Mouse (Mus musculus): ENCODE measurements around the gene Zfp329. TPM values are rescaled to one million over a fixed set of nuclear protein-coding genes. Genes with fewer than 3 reads are reported as not detected.

Gene Zfp329
- total RNA-seq, 2 experiments from 2014 or later: 3.6 to 4.5 TPM

Other genes with a start within 250 kb of the Zfp329 start
- not detected for gene Vmn2r53, start 210.1 kb downstream of the Zfp329 start, total RNA-seq (2021)
- not detected for gene Vmn2r54, start 178.5 kb downstream of the Zfp329 start, total RNA-seq (2021)
- gene Vmn2r55, start 133.9 kb downstream of the Zfp329 start, total RNA-seq (2021): not detected
- gene Vmn2r56, start 83.9 kb downstream of the Zfp329 start, total RNA-seq (2021): not detected
- 1 to 10 TPM in 1 of 2 experiments, under 1 TPM in 1; 0.36 to 1.2 TPM for gene Zscan18, start 15.2 kb downstream of the Zfp329 start, total RNA-seq (2021)
- 10 to 100 TPM; 12.3 to 12.6 TPM for gene Zfp110, start 15.9 kb upstream of the Zfp329 start, total RNA-seq (2021)
- 1 to 10 TPM; 1.8 to 2.2 TPM for gene Zfp128, start 62.3 kb upstream of the Zfp329 start, total RNA-seq (2021)
- gene Zscan22, start 79.0 kb upstream of the Zfp329 start, total RNA-seq (2021): 1 to 10 TPM; 2.8 to 3.4 TPM
- gene Rps5, start 103.4 kb upstream of the Zfp329 start, total RNA-seq (2021): 100 to 1,000 TPM; 586 to 589 TPM
- gene Rnf225, start 108.6 kb upstream of the Zfp329 start, total RNA-seq (2021): under 1 TPM; 0.46 to 0.59 TPM
- gene Zfp324, start 147.0 kb upstream of the Zfp329 start, total RNA-seq (2021): 1 to 10 TPM; 1.4 to 1.5 TPM
- 1 to 10 TPM; 1.9 to 2.1 TPM for gene Zfp446, start 159.0 kb upstream of the Zfp329 start, total RNA-seq (2021)
- gene Slc27a5, start 179.3 kb upstream of the Zfp329 start, total RNA-seq (2021): under 1 TPM in 1 of 2 experiments, not detected in 1; 0.28 TPM
- gene Trim28, start 180.3 kb upstream of the Zfp329 start, total RNA-seq (2021): 10 to 100 TPM; 63.6 to 65.9 TPM
- 1 to 10 TPM; 3.2 to 4.0 TPM for gene Zbtb45, start 191.2 kb upstream of the Zfp329 start, total RNA-seq (2021)
- 100 to 1,000 TPM in 1 of 2 experiments, 10 to 100 TPM in 1; 95.4 to 103 TPM for gene Chmp2a, start 215.9 kb upstream of the Zfp329 start, total RNA-seq (2021)
- gene Ube2m, start 219.4 kb upstream of the Zfp329 start, total RNA-seq (2021): 100 to 1,000 TPM; 148 to 149 TPM
- gene Mzf1, start 235.9 kb upstream of the Zfp329 start, total RNA-seq (2021): under 1 TPM; 0.62 to 0.71 TPM